Mouse (Mus musculus): ENCODE data around the gene Arhgef39.

DNA sequence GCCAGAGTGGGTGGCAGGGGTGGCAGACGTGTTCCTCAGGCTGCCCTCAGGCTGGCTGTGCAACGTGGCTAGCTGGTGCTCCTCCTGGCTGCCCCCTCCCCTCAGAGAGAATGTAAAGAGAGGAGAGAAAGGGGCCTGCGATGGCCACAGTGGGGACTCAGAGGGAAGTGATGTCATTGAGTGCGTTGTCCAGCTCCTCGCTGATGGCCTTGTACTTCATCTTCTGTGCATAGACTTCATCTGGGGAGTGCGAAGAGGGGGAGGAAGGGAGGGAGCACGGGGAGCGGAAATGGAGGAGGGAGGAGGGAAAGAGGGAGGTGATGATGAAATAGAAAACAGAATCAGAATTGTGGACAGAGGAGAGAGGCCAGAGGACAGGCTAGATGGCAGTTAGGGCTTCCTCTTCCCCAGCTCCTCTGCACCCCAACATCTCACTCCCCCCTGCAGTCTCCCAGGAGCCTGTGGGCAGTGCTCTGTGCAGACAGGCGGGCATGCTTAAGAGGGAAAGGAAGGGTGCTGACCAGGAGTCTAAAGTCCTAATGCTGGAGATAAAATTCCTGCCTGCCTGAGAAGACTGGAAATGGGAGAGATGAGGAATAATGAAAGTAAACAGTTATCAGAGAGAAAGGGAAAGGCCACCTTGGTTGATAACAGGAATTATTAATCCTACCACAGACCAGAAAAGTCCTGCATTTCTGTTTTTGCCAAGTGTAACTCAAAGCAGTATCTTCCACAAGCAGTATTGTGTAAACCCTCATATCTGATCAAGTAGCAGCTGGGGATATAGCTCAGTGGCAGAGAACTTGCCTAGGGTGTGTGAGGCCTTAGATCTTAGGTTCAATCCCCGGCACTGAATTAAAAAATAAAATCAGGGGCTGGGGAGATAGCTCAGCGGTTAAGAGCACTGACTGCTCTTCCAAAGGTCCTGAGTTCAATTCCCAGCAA is 16.5 kb upstream of the Arhgef39 start:
- TF ChIP-seq CTCF (conservative IDR thresholded peaks at IDR 0.05; ENCODE audit: low read length) (no peak), POU5F1 (IDR thresholded peaks at IDR 0.05; ENCODE audit: borderline replicate concordance, low read length) (no peak)
